Mouse (Mus musculus) right cerebral cortex, postnatal 36 days (tissue): ENCODE results near the gene Med27.

ENCODE experiments used
- DNase-seq, 2 experiments: peaks; one replicate each; pipeline ENCODE4 v3.0.0; 2022; ENCODE audit warnings: low spot score in 2 of 2, mixed read lengths in 1 of 2

Gene Med27

DNA sequence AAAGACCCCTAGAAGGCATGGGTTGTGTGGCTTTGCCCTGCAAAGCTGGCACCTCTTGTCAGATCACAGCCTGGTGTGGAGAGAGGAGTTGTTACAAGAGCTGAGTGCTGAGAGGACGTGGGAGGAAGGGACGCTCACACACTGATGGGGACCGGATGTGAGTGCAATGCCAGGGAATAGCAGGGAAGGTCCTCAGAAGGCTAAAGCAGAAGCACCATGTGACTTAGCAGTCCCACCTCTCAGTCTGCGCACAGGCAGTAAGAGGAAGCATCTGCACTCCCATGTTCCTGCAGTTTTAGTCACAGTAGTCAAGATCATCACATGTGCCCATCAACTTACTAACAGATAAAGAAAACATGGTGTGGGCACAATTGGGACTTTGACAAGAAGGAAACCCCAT, 119.8 kb downstream of the Med27 start:
- DNase-seq = no peak

- peak; percentile 66 to 75 for DNase-seq
Observed at GRCm38 (mm10) chr2:29468517-29468936, 121.9 kb downstream of the Med27 start.

- DNase-seq = no peak
Observed at GRCm38 (mm10) chr2:29472952-29473437, 126.4 kb downstream of the Med27 start.

DNA sequence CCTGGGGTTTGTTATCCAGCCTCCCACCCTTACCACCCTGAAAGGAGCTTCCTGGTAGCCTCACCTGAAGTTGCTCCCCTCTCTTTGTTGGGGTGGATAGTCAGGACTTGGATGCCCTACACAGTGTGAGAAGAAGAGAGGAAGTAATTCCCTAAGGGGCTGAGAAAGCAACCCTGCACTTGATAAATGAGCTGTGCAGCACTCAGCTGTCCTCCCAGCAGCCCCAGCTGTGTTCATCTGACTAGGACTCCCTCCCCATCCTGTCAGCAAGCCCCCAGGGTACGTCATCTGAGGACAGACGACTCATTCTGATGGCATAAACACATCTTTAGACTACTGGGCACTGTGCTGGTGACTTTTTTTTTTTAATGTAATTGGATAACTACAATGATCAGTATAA, 127.3 kb downstream of the Med27 start:
- DNase-seq = no peak

DNA sequence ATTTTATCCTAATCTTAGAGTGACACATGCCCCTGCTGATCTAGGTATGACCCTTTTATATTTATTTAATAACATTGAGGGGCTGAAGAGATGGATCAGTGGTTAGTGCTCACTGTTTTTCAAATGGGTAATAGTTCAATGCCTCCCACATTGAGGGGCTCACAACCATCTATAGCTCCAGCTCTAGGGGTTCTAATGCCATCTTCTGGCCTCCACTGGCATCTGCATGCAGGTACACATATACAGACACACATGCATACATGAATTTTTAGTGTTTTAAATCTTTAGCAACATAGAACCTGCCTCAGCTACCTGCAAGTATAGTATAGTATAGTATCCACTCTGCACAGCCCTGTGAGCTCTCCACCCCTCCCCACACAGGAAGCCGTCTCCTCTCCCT, 130.1 kb downstream of the Med27 start:
- DNase-seq = no peak

DNA sequence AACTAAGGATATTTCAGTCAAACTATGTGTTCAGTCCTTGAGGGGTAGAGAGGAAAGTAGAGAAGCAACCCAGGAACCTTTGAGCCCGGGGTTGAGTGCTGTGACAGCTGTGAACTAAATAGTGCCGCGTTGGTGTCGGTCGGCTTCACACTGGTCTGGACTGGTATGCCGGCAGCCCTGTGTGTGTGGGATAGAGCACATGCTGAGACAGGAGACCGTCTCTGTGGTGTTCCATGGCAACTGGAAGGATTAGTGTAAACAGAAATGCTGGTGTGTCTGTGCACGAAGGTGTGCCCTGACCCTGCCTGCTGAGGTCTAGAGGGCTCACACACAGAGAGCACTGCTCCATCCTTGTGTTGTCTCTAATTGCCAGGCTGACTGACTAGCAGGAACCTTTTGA, 135.2 kb downstream of the Med27 start:
- DNase-seq = no peak

- DNase-seq = no peak
Observed at GRCm38 (mm10) chr2:29482979-29483718, 136.5 kb downstream of the Med27 start.

DNA sequence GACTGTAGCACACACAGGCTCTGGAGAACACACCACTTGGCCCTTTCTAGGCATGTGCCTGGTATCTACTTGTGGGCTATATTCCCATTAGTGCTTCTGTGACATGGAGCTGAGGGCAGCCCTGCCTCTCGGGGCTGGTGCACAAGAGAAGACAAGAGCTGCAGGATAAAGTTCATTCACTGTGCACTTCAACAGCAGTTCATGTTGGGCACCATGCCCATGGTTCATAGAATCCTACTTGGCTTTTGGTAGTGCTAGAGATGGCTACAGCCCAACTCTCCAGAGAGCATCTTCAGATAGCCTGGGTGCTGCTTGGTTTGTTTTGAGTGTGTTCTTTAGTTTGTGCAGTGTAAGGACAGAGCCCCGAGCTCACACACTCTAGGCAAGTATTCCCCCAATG, 138.9 kb downstream of the Med27 start:
- DNase-seq = no peak

DNA sequence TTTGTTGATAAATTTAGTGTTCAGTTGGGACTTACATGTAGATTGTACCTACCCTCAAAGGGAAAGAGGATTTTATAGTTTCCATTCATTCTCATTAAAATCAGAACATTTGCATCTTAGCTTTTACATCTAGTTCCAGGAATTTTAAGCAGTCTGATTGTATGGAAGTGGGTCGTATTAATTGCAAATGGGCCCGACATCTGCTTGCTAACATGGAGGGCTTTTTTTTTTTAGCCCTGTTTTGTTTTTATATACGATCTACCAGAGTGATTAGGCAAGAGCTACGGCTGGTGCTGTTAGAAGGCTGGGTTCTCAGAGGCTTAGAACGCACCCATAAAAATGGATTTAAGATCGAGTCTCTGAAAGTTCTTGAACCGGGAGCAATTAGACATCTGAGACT, 139.9 kb downstream of the Med27 start:
- no peak for DNase-seq

DNA sequence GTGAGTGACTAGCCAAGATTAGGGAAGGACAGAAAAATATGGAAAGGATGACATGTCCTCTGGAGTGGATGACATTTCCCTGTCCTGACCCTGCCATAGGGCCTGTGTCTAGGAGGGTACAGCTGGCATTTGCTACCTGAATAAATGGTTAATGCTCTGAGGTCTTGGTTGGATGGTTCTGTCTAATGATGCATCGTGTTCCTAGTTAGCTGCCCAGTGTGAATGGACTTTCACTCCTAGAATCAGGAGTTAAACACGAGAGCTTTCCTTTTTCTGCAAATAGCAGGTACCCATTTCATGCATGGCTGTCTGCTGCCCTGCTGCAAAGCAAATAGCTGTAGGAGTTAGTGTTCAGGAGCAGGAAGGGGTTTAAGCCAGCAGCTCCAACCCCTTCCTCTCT, 141.0 kb downstream of the Med27 start:
- no peak for DNase-seq

DNA sequence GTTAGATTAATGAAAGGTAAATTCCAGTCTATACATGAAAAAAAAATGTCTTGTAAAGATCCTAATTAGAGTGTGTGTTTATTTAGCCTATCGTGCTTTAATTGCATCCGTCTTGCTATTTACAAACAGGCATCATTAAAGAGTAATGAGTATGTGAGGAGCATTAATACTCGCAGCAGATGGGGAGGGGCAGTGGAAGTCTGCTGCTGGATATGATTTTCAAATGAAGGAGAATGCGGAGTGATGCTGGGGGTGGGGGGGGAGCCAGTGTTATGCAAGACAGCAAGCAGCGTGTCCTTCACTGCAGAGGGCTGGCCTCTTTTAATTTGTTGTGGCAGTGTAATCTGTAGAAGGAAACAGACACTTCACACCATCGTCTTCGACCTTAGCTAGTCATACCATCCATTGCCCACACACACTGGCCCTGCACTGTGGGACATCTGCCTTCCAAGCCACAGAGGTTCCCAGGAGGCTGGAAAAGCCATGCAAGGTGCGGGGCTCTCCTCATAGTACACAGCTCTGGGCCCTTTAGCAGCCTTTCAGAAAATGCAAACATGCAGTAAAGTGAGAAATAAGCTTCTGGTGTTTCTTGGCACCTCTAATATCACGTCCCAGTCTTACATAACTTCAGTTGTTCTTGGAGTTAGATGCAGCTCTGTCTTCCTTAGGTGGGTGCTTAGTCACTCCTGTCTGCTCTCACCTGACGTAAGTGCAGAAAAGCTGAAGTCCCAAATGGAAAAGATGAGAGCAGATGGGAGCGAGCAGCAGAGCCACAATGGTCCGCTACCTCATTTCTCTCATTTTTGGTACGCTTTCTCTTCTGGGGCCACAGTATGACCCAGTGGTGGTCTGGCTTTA, 142.0 kb downstream of the Med27 start:
- DNase-seq = no peak

DNA sequence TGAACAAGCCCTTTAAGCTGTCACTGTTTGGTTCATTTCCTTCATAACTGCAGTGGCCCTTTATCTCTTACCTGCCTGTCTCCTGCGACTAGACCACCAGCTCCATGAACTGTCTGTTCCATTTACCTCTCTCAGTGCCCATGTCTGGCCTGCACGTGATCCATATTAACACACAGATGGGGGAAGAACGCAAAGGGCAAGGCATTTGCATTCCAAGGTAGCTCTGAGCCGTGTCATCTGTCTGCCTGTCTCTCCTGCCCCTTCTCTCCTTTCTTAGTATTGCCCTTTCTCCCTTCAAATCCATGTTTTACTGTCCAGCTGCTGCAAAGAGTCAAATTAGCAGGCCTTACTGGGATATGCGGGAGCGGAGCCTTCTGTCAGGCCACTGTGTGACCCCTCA, 145.0 kb downstream of the Med27 start:
- no peak for DNase-seq

GRCm38 (mm10) chr2:29493396-29494031, 146.9 kb downstream of the Med27 start:
- no peak for DNase-seq

- no peak for DNase-seq
Observed at GRCm38 (mm10) chr2:29495271-29495670, 148.7 kb downstream of the Med27 start.

DNA sequence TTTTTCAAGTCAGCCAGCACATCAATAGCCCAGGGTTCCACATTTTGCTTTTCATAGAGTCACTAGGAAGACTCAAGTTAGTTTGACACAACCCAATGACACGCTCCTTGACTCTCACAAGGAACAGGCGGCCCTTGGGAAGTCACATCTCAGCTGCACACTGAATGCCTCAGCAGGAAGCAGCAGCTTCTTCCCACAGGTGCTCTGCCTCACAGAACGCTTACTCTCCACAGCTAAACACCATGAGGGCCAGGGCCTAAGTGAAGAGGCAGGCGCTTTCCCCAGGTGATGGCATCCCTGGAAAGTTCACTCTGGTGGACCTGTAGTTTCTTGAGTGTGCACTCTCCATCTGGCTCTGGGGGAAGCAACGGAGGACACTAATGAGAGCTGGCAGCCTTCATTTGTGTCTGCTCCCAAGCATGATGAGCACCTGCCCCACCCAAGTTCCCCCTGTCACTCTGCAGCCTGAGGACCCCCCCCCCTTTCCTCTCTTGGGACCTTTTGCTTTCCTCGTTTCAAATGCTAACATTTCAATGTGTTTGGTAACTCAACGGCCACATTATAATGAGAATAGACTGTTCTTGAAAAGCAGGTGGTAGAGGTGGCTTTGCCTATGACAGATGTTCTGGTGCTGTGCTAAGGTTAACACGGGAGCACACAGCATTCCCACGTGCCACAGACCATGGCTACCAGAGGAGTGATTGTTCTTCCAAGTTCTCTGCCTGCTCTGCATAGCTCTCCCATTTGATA, 154.2 kb downstream of the Med27 start:
- DNase-seq = no peak

- DNase-seq = no peak
Observed at GRCm38 (mm10) chr2:29501381-29501780, 154.8 kb downstream of the Med27 start.

DNA sequence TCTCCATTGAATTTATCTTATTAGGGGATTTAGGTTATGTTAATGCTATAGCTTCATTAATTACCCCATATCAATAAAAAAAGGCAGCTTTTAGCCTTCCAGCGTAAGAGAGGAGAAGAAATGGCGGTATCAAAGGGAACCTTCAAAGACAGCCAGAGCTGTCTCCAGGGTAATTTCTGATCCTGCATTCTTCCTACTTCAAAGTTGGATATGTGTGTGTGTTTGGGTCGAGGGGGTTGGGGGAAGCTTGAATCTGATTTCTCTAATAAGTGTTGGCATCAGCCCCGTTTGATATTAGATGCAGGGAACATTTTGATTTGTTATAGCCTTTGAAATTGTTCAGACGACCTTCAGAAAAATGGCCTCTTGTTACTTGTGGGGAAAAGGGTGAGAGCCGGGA, 158.2 kb downstream of the Med27 start:
- no peak for DNase-seq

- DNase-seq = no peak
Observed at GRCm38 (mm10) chr2:29506411-29506810, 159.8 kb downstream of the Med27 start.

GRCm38 (mm10) chr2:29513131-29513530, 166.5 kb downstream of the Med27 start:
- DNase-seq = no peak

DNA sequence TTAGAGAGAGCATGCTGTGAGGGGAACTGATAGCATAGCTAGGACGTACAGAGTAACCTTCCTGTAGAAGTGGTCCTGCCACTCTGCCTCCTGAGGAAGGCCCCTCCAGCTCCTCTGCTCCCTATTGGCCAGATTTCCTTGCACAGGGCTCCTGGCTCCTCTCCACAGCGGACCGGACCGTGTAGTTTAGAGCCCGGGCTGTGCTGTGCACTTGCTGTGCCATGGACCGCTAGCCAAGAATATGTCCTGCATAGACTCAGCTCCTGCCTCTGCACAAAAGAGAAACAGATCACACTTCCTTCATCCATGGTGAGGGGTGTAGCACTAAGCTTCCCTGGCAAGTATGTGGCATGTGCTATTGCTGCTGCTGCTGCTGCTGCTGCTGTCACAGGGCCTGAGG, 168.2 kb downstream of the Med27 start:
- no peak for DNase-seq

GRCm38 (mm10) chr2:29515831-29516447, 169.3 kb downstream of the Med27 start:
- DNase-seq = no peak
